Mouse (Mus musculus) frontal cortex, adult (tissue): Measurements from ENCODE around the gene Ncam1.

Experiments
- ATAC-seq: cut with Nextera tagmentation; 2 replicates; pipeline ENCODE4 v1.9.2; 2017; ENCODE audit warnings: mild to moderate bottlenecking, moderate library complexity, mixed read lengths; ENCODE audit not compliant: low TSS enrichment

The Ncam1 gene

GRCm38 (mm10) chr9:49509628-49510027 is 289.1 kb downstream of the Ncam1 start:
- ATAC-seq: no peak

GRCm38 (mm10) chr9:49509094-49509493 is 289.6 kb downstream of the Ncam1 start:
- peak; percentile 76 for ATAC-seq

GRCm38 (mm10) chr9:49507829-49508585 is 290.7 kb downstream of the Ncam1 start:
- peak; percentile 36; the same call in 1 of the 2 replicates for ATAC-seq

GRCm38 (mm10) chr9:49504658-49505057 is 294.1 kb downstream of the Ncam1 start:
- no peak for ATAC-seq

- no peak for ATAC-seq
Measured at GRCm38 (mm10) chr9:49502245-49502644, 296.5 kb downstream of the Ncam1 start.

GRCm38 (mm10) chr9:49499878-49500277 is 298.8 kb downstream of the Ncam1 start:
- ATAC-seq: no peak

GRCm38 (mm10) chr9:49493979-49494649 is 304.6 kb downstream of the Ncam1 start:
- peak; percentile 82 for ATAC-seq

- no peak for ATAC-seq
Measured at GRCm38 (mm10) chr9:49490609-49491008, 308.1 kb downstream of the Ncam1 start.

- peak; percentile 66 for ATAC-seq
Measured at GRCm38 (mm10) chr9:49488912-49489895, 309.5 kb downstream of the Ncam1 start.

GRCm38 (mm10) chr9:49488258-49488657 is 310.5 kb downstream of the Ncam1 start:
- no peak for ATAC-seq

GRCm38 (mm10) chr9:49487657-49487943 is 311.1 kb downstream of the Ncam1 start:
- ATAC-seq: no peak

- ATAC-seq: no peak
Measured at GRCm38 (mm10) chr9:49486805-49487656, 311.7 kb downstream of the Ncam1 start.

- ATAC-seq: peak; percentile 48
Measured at GRCm38 (mm10) chr9:49485892-49486311, 312.8 kb downstream of the Ncam1 start, which contains the start of gene Ttc12. Ttc12 (minus strand) TSS chr9:49486225.

GRCm38 (mm10) chr9:49485250-49485891 is 313.4 kb downstream of the Ncam1 start:
- peak; percentile 56; the same call in 1 of the 2 replicates for ATAC-seq

GRCm38 (mm10) chr9:49483316-49483715 is 315.4 kb downstream of the Ncam1 start:
- ATAC-seq: peak; percentile 72

- ATAC-seq: no peak
Measured at GRCm38 (mm10) chr9:49472126-49472525, 326.6 kb downstream of the Ncam1 start.

- no peak for ATAC-seq
Measured at GRCm38 (mm10) chr9:49470946-49471345, 327.8 kb downstream of the Ncam1 start.

GRCm38 (mm10) chr9:49470006-49470405 is 328.7 kb downstream of the Ncam1 start:
- ATAC-seq: no peak

GRCm38 (mm10) chr9:49456136-49456535 is 342.6 kb downstream of the Ncam1 start:
- ATAC-seq: no peak

- no peak for ATAC-seq
Measured at GRCm38 (mm10) chr9:49452396-49452795, 346.3 kb downstream of the Ncam1 start.
